Mouse (Mus musculus) bone marrow, adult 2 months (tissue): ENCODE measurements around the gene Agmat.

ENCODE experiments used
- CTCF ChIP-seq: fragments of 200-500 bp; IDR thresholded peaks from 2 replicates; pipeline ENCODE4 v1.5.1; 2011; ENCODE audit warnings: low read length, control low read depth; ENCODE audit not compliant: control insufficient read depth, insufficient read depth
- POLR2A ChIP-seq: fragments of 200-500 bp; IDR thresholded peaks from 2 replicates; pipeline ENCODE4 v1.6.1; 2011; ENCODE audit warnings: low read depth, mild to moderate bottlenecking, control low read depth, low read length, borderline replicate concordance; ENCODE audit not compliant: control insufficient read depth

DNA sequence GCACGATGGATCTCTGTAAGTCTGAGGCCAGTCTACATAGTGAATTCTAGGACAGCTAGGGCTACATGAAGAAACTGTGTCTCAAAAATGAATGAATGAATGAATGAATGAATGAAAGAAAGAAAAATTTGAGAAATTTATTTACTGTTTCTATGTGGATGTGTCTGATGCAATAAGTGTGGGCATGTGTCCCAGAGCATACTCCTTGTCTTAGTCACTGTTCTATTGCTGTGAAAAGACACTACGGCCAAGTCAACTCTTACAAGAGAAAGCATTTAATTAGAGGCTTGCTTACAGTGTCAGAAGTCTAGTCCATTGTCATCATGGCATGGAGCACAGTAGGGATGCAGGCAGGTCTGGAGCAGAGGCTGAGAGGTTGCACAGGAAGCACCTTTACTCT is 37.5 kb upstream of the Agmat start:
- no peak for TF ChIP-seq POLR2A
- no peak for TF ChIP-seq CTCF
